7 mouse cellular contexts compared by ENCODE assay signal in genomic region chr11:62280675-62281600, GRCm38 (mm10). TPM values are rescaled to one million over a fixed set of nuclear protein-coding genes. Genes with fewer than 3 reads are reported as not detected.
DNase-seq lines count a peak whose midpoint lies in the region; ATAC-seq lines count a peak whose summit lies in the region.

Gene Zswim7, minus strand, starts transcription at chr11:62281375.
Gene Ttc19, plus strand, starts transcription at chr11:62281473.

- no peaks in the 10 kb centered on the region for H3K4me1 ChIP-seq in embryonic facial prominence, embryonic 11.5 days (ENCODE audit: control insufficient read depth, insufficient read depth, low read length)
- H3K4me1 ChIP-seq in limb, embryonic 10.5 days: peaks cover 13% of the 10 kb centered on the region; the same call in 1 of the 2 replicates
- H3K4me1 ChIP-seq in midbrain, embryonic 13.5 days (replicated peaks): peaks cover 10% of the 10 kb centered on the region

- H3K27ac ChIP-seq in embryonic facial prominence, embryonic 11.5 days (replicated peaks; ENCODE audit: low read depth, low read length): peak within 1 kb of the TSS; percentile 72
- peak within 1 kb of the TSS; percentile 91 for H3K27ac ChIP-seq in limb, embryonic 10.5 days
- H3K27ac ChIP-seq in midbrain, embryonic 13.5 days: peak within 1 kb of the TSS; percentile 88

- under 1% methylated on average over 67 of the region's 68 CpGs for WGBS in embryonic facial prominence, embryonic 11.5 days
- WGBS in limb, embryonic 10.5 days: under 1% methylated on average over 68 of the region's 68 CpGs
- under 1% methylated on average over 47 of the region's 68 CpGs for WGBS in midbrain, embryonic 13.5 days

- peak; percentile 93 for ATAC-seq in embryonic facial prominence, embryonic 11.5 days (replicated peaks; ENCODE audit: insufficient number of reproducible peaks, low FRiP score, low TSS enrichment, low read depth)
- peak; percentile 66 for ATAC-seq in granulocyte monocyte progenitor cell, adult 5-6 weeks (replicated peaks; ENCODE audit: poor library complexity, severe bottlenecking)
- ATAC-seq in midbrain, embryonic 13.5 days: peak; percentile 96

- no peaks in the 10 kb centered on the region; the same call in 1 of the 2 replicates for H3K36me3 ChIP-seq in embryonic facial prominence, embryonic 11.5 days (replicated peaks; ENCODE audit: control insufficient read depth, insufficient read depth, low read depth, low read length)
- peaks cover 26% of the 10 kb centered on the region for H3K36me3 ChIP-seq in limb, embryonic 10.5 days
- H3K36me3 ChIP-seq in midbrain, embryonic 13.5 days: peaks cover 23% of the 10 kb centered on the region

- H3K4me2 ChIP-seq in embryonic facial prominence, embryonic 11.5 days (ENCODE audit: low read depth, low read length): peak within 1 kb of the TSS; percentile 86
- peak within 1 kb of the TSS; percentile 72 for H3K4me2 ChIP-seq in midbrain, embryonic 13.5 days (replicated peaks)

- H3K4me3 ChIP-seq in embryonic facial prominence, embryonic 11.5 days (ENCODE audit: low read depth, low read length): peak within 1 kb of the TSS; percentile 95
- H3K4me3 ChIP-seq in limb, embryonic 10.5 days: peak within 1 kb of the TSS; percentile 97
- H3K4me3 ChIP-seq in midbrain, embryonic 13.5 days (replicated peaks): peak within 1 kb of the TSS; percentile 77

- H3K9ac ChIP-seq in embryonic facial prominence, embryonic 11.5 days (replicated peaks; ENCODE audit: low read length): peak within 1 kb of the TSS; percentile 83
- H3K9ac ChIP-seq in midbrain, embryonic 13.5 days (replicated peaks): peak within 1 kb of the TSS; percentile 86

- DNase-seq in adrenal gland, postnatal 14 days: peak; percentile 96
- DNase-seq in embryonic facial prominence, embryonic 11.5 days (ENCODE audit: low spot score): peak; percentile 94
- peak; percentile 91 for DNase-seq in kidney, adult 11 months
- DNase-seq in limb, embryonic 10.5 days (ENCODE audit: low spot score): peak; percentile 98
- peak; percentile 90 for DNase-seq in spleen, adult 12 weeks (ENCODE audit: low spot score)

- H3K27me3 ChIP-seq in embryonic facial prominence, embryonic 11.5 days (ENCODE audit: control insufficient read depth, insufficient read depth, low read length): no peaks in the 10 kb centered on the region
- H3K27me3 ChIP-seq in limb, embryonic 10.5 days (ENCODE audit: low read depth, poor library complexity, severe bottlenecking): no peaks in the 10 kb centered on the region
- H3K27me3 ChIP-seq in midbrain, embryonic 13.5 days: no peaks in the 10 kb centered on the region

- H3K9me3 ChIP-seq in embryonic facial prominence, embryonic 11.5 days (replicated peaks; ENCODE audit: control insufficient read depth, low read length): no peaks in the 10 kb centered on the region
- H3K9me3 ChIP-seq in limb, embryonic 10.5 days (replicated peaks): no peaks in the 10 kb centered on the region
- no peaks in the 10 kb centered on the region for H3K9me3 ChIP-seq in midbrain, embryonic 13.5 days

RNA-seq across cellular contexts. Expression of gene Zswim7, which starts in this region (rescaled TPM):
- total RNA-seq in adrenal gland, postnatal 14 days (2021): 17.6 and 20.1 TPM in 2 replicates
- 24.3 and 24.6 TPM in 2 replicates for polyA plus RNA-seq in embryonic facial prominence, embryonic 11.5 days (2014; fragmentation: Nextera tagmentation; extraction: Ambion mirVana)
- 14.1 and 20.8 TPM in 2 replicates for total RNA-seq in granulocyte monocyte progenitor cell, adult 5-6 weeks (2014; fragmentation: Nextera tagmentation)
- total RNA-seq in granulocyte monocyte progenitor cell, adult 5-6 weeks (2017): 6.2 TPM in 2 replicates
- polyA plus RNA-seq in limb, embryonic 10.5 days (2016; fragmentation: Nextera tagmentation; extraction: Ambion mirVana): 17.9 TPM in 2 replicates
- polyA plus RNA-seq in midbrain, embryonic 13.5 days (2015; fragmentation: Nextera tagmentation; extraction: Ambion mirVana): 9.4 and 12.0 TPM in 2 replicates

RNA-seq across cellular contexts. Expression of gene Ttc19, which starts in this region (rescaled TPM):
- 31.1 and 31.5 TPM in 2 replicates for total RNA-seq in adrenal gland, postnatal 14 days (2021)
- 13.0 and 13.6 TPM in 2 replicates for polyA plus RNA-seq in embryonic facial prominence, embryonic 11.5 days (2014; fragmentation: Nextera tagmentation; extraction: Ambion mirVana)
- total RNA-seq in granulocyte monocyte progenitor cell, adult 5-6 weeks (2014; fragmentation: Nextera tagmentation): 15.7 and 15.8 TPM in 2 replicates
- 15.8 and 16.5 TPM in 2 replicates for total RNA-seq in granulocyte monocyte progenitor cell, adult 5-6 weeks (2017)
- 17.4 and 18.8 TPM in 2 replicates for polyA plus RNA-seq in limb, embryonic 10.5 days (2016; fragmentation: Nextera tagmentation; extraction: Ambion mirVana)
- polyA plus RNA-seq in midbrain, embryonic 13.5 days (2015; fragmentation: Nextera tagmentation; extraction: Ambion mirVana): 31.7 and 38.2 TPM in 2 replicates

Comparison
In these comparisons a context has a peak if more than half of its experiments do, and no peak if none do; other contexts are left out.
1. Peak in every context shown above with its lines: DNase-seq, ATAC-seq, H3K4me3 ChIP-seq and H3K27ac ChIP-seq.